Mouse (Mus musculus) heart, embryonic 14.5 days (tissue): Measurements from ENCODE around the gene Banp. TPM values are rescaled to one million over a fixed set of nuclear protein-coding genes. Genes with fewer than 3 reads are reported as not detected.

ENCODE experiments used
- ATAC-seq: fragments of 200-750 bp; cut with Nextera tagmentation; 2 replicates; pipeline ENCODE4 v1.8.0; 2017; ENCODE audit warnings: low read depth, moderate TSS enrichment; ENCODE audit not compliant: insufficient number of reproducible peaks, insufficient read depth, low FRiP score
- H3K27ac ChIP-seq, 2 experiments: fragments of 200-500 bp in 1 of 2; fragments of 300-500 bp in 1 of 2; sonication (generic) in 1 of 2; replicated peaks in 1 of 2; 2 replicates each; pipeline ENCODE4 v1.5.1; 2012 to 2014; ENCODE audit warnings: low read depth in 2 of 2, low read length in 2 of 2, control low read depth in 1 of 2, mild to moderate bottlenecking in 1 of 2, mixed read lengths in 1 of 2; ENCODE audit not compliant: control insufficient read depth in 1 of 2, insufficient read depth in 1 of 2
- H3K27me3 ChIP-seq: fragments of 300-500 bp; sonication (generic); 2 replicates; pipeline ENCODE4 v1.6.1; 2014; ENCODE audit warnings: mild to moderate bottlenecking, low read length, control low read depth; ENCODE audit not compliant: control insufficient read depth, insufficient read depth
- H3K36me3 ChIP-seq: fragments of 300-500 bp; sonication (generic); 2 replicates; pipeline ENCODE4 v1.6.1; 2014; ENCODE audit warnings: mild to moderate bottlenecking, control low read depth, low read length, mixed read lengths; ENCODE audit not compliant: control insufficient read depth, insufficient read depth
- H3K4me1 ChIP-seq, 2 experiments: fragments of 200-500 bp in 1 of 2; fragments of 300-500 bp in 1 of 2; sonication (generic) in 1 of 2; 2 replicates each; pipeline ENCODE4 v1.6.1; 2012 to 2014; ENCODE audit warnings: low read length in 2 of 2, control low read depth in 1 of 2, mixed read lengths in 1 of 2; ENCODE audit not compliant: control insufficient read depth in 2 of 2, insufficient read depth in 2 of 2
- H3K4me2 ChIP-seq: fragments of 300-500 bp; sonication (generic); 2 replicates; pipeline ENCODE4 v1.6.1; 2014; ENCODE audit warnings: mild to moderate bottlenecking, low read length
- H3K4me3 ChIP-seq, 2 experiments: fragments of 200-500 bp in 1 of 2; fragments of 300-500 bp in 1 of 2; sonication (generic) in 1 of 2; 2 replicates each; pipeline ENCODE4 v1.5.1; 2012 to 2014; ENCODE audit warnings: low read length in 2 of 2, mild to moderate bottlenecking in 2 of 2, control low read depth in 1 of 2, low read depth in 1 of 2, moderate library complexity in 1 of 2; ENCODE audit not compliant: control insufficient read depth in 1 of 2, insufficient read depth in 1 of 2
- H3K9ac ChIP-seq: fragments of 300-500 bp; sonication (generic); 2 replicates; pipeline ENCODE4 v1.6.1; 2014; ENCODE audit warnings: mild to moderate bottlenecking, low read length
- H3K9me3 ChIP-seq: fragments of 300-500 bp; sonication (generic); 2 replicates; pipeline ENCODE4 v1.6.1; 2016; ENCODE audit warnings: low read length, control low read depth; ENCODE audit not compliant: control insufficient read depth
- WGBS: fragments of 180-500 bp; shearing (Covaris S2); extraction: QIAGEN DNeasy Blood & Tissue Kit; methylation state at CpG from one replicate; pipeline ENCODE4 v1.1.7; 2014; 5-methylcytosine and 5-hydroxymethylcytosine counted together
- polyA plus RNA-seq: library from polyadenylated mRNA; unstranded; fragments of >200 nt; fragmentation: Nextera tagmentation; extraction: Ambion mirVana; gene quantifications from 2 replicates; pipeline ENCODE4 v1.2.1, GENCODE M21; 2014

Gene Banp
- polyA plus RNA-seq, 1 experiment from 2014 or later: 21.2 TPM

DNA sequence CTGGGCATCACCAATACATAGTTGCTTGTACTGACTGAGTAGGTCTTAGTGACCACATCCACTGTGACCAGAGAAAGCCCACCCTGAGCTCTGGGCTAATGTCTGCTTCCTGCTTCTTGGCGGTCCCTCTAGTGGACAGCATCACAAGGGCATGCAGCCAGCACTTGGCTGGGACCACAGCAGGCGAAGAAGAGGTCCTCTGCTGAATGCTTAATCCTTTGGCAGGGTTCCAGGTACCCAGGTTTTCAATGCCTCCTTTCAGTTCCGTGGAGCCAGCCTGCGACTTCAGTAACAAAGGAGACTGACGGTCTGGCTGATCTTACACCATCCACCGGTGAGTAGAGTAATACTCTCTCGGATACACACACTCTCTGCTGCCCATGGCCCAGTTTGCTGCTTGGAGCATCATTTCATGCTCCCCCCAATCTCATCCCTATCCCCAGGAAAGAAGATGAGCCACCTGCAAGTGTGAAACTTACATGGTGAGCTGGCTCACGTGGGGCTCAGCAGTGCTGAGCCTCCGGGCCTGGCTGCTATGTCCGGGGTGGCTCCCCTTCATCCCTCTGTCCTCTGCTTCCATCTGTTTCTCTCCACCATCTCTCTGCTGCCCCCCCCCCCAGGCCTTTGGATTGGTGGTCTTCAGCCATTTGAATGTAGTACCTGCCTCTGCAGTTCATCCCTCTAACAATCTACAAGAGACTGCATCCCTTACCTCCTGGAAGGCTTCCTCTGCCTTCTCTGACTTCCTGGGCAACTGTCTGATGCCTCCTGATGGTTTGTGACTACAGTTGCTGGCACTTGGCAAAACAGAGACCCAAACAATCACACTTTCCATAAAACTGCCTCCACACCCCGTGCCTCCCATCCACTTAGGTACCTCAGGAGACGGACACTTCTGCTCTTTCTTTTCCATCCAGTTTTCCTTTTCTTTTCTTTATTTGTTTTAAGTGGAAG is 13.9 kb upstream of the Banp start:
- ATAC-seq: no peak
- no peaks in the 10 kb centered on the region for H3K9me3 ChIP-seq
- WGBS: 45% methylated on average over 12 of the region's 12 CpGs
- H3K4me1 ChIP-seq: peaks cover 3 to 7% of the 10 kb centered on the region in 2 experiments; a peak in 3 of 4 replicates
- H3K36me3 ChIP-seq: no peaks in the 10 kb centered on the region
- H3K9ac ChIP-seq: no peak overlapping the region
- no peaks in the 10 kb centered on the region for H3K27me3 ChIP-seq
- no peak overlapping the region for H3K4me2 ChIP-seq
- H3K4me3 ChIP-seq: no peak overlapping the region
- H3K27ac ChIP-seq: 0 out of 4 replicates have a peak overlapping the region, but pooled peaks of 1 of the 2 experiments have one; percentile 6

DNA sequence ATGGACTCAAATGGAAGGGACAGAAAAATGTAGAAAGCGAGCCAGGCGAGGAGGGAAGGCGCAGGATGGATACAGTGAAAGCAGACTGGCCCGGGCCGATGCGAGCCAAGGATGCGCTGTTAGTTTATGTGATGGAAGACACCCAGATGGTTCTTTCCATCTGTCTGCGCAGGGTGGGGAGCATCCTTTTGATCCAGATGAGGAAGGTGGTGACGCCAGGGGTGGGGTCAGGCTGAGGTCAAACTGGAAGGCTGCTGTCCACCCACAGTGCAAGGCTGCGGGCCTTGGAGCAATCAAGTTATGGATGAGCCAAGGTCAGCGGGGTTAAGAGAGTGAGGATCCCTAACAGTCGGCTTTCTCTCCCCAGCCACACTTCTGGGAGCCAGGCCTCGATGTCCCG is 13.2 kb upstream of the Banp start:
- Histone ChIP-seq H3K27ac (no peak overlapping the region), H3K36me3 (no peaks in the 10 kb centered on the region), H3K4me3 (no peak overlapping the region), H3K4me1 (peaks cover 3 to 7% of the 10 kb centered on the region in 2 experiments; a peak in 3 of 4 replicates), H3K27me3 (no peaks in the 10 kb centered on the region), H3K4me2 (no peak overlapping the region), H3K9ac (no peak overlapping the region), H3K9me3 (no peaks in the 10 kb centered on the region)
- ATAC-seq: no peak
- WGBS: 74% methylated on average over 14 of the region's 14 CpGs

DNA sequence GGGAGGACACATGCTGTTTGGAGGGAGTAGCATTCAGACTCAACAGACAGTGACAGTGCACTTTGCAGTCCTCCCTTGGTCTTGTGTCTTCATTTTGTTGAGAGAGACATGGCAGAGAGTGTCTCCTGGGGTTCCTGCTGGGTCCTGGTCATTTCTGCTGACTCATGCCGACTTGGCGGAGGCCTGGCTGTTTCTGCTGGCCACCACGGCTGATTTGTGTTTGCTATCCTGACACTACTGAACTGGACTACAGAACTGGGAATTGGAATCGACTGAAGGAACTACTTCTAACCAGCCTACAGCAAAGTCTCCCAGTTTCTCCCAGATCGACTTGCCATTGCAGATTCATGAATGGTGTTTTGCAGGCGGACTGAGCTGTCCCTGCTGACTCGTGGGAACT is 10.8 kb upstream of the Banp start:
- H3K4me2 ChIP-seq: no peak overlapping the region
- H3K4me3 ChIP-seq: no peak overlapping the region
- H3K27ac ChIP-seq: no peak overlapping the region
- no peaks in the 10 kb centered on the region for H3K9me3 ChIP-seq
- no peaks in the 10 kb centered on the region for H3K27me3 ChIP-seq
- H3K36me3 ChIP-seq: no peaks in the 10 kb centered on the region
- no peak for ATAC-seq
- H3K4me1 ChIP-seq: peaks cover 3 to 7% of the 10 kb centered on the region in 2 experiments; a peak in 3 of 4 replicates
- WGBS: 82% methylated on average over 7 of the region's 7 CpGs
- H3K9ac ChIP-seq: no peak overlapping the region

GRCm38 (mm10) chr8:121943057-121943540 is 6.5 kb upstream of the Banp start:
- no peak for ATAC-seq
- H3K36me3 ChIP-seq: no peaks in the 10 kb centered on the region
- H3K9ac ChIP-seq: no peak overlapping the region
- 28% methylated on average over 2 of the region's 2 CpGs for WGBS
- H3K9me3 ChIP-seq: no peaks in the 10 kb centered on the region
- H3K27ac ChIP-seq: no peak overlapping the region
- peaks cover 9% of the 10 kb centered on the region in 2 experiments for H3K4me1 ChIP-seq
- H3K4me2 ChIP-seq: no peak overlapping the region
- H3K4me3 ChIP-seq: no peak overlapping the region
- H3K27me3 ChIP-seq: no peaks in the 10 kb centered on the region

- H3K27me3 ChIP-seq: no peaks in the 10 kb centered on the region
- no peak overlapping the region for H3K4me2 ChIP-seq
- WGBS: 61% methylated on average over 8 of the region's 8 CpGs
- no peak overlapping the region for H3K4me3 ChIP-seq
- H3K4me1 ChIP-seq: peaks cover 15% of the 10 kb centered on the region in 2 experiments
- no peak for ATAC-seq
- H3K36me3 ChIP-seq: no peaks in the 10 kb centered on the region
- H3K9ac ChIP-seq: no peak overlapping the region
- H3K9me3 ChIP-seq: no peaks in the 10 kb centered on the region
- H3K27ac ChIP-seq: no peak overlapping the region
These were observed 5.8 kb upstream of the Banp start for GRCm38 (mm10) chr8:121943716-121944115.

DNA sequence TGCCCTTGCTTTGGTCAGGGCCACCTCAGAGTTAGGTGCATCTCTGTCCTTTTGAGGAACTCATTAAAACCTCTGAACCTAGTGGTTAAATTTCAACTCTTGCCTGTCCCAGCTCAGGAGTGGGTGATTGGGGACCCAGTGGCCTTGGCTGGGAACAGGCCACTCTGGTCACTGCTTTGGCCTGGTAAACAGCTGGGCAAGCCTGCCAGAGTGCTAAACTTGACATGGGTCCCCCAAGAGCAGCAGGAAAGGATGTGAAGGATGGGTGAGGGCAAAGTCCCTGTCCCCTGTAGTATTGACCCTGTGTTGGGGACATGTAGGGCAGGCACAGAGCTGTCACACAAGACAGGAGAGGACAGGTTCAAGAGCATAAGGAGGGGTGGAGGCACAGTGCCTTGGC is 4.7 kb upstream of the Banp start, which contains the start of gene Car5a:
TSS of gene Car5a (minus strand) at position 74 of the 400 bp plus-strand sequence.
- Histone ChIP-seq H3K4me2 (no peak within 1 kb of the TSS), H3K36me3 (no peaks in the 10 kb centered on the region), H3K27ac (no peak within 1 kb of the TSS), H3K4me1 (peaks cover 17 to 25% of the 10 kb centered on the region in 2 experiments), H3K4me3 (no peak within 1 kb of the TSS), H3K27me3 (no peaks in the 10 kb centered on the region), H3K9ac (no peak within 1 kb of the TSS), H3K9me3 (no peaks in the 10 kb centered on the region)
- no peak for ATAC-seq

- Histone ChIP-seq H3K4me1 (peaks cover 17 to 27% of the 10 kb centered on the region in 2 experiments), H3K9me3 (no peaks in the 10 kb centered on the region), H3K27me3 (no peaks in the 10 kb centered on the region), H3K4me3 (no peak overlapping the region), H3K36me3 (no peaks in the 10 kb centered on the region), H3K9ac (no peak overlapping the region), H3K4me2 (no peak overlapping the region), H3K27ac (no peak overlapping the region)
- no peak for ATAC-seq
- 76% methylated on average over 7 of the region's 7 CpGs for WGBS
These were observed 3.2 kb upstream of the Banp start for GRCm38 (mm10) chr8:121946351-121946750.
